ENCODE assay signal across 13 mouse cellular contexts in the genomic region with DNA sequence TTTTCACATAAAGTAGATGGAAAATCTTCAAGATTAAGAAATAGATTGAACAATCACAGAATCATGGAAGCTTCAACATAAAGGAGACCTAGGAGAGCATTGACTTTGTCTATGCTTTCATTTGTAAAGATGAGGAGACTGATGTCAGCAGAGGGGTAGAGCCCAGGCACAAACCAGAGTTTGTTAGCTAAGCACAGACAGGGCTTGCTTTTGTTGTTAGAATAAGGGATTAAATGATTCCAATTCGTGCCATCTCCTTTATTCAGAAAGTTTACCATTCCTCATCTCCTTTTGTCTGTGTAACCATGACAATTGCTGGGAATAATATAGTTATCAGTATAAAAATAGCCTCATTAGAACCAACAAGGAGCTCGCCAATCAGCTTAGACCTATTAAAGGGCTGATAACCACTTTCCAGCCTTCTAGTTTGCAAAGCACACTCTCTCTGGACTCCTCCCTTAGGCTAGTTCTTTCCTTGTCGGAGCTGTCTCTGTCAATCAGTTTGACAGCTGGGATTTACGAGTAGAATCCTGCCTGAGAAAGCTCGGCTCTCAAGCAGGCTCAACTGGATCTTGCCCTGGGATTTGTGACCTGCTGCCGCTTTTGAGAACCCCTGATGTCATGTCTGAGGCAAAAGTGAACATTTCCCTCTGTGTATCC.
DNase-seq lines count a peak whose midpoint lies in the region; ATAC-seq and TF ChIP-seq lines count a peak whose summit lies in the region.
"Had no signal": no experiment of that assay in that cellular context is flagged by ENCODE, and none has a peak within 500 bp of the region (broad histone marks: within the 10 kb centered on the region; RNA-seq: fewer than 3 reads in every experiment).

No protein-coding gene starts in this region.

- H3K9ac ChIP-seq in heart, embryonic 14.5 days (ENCODE audit: low read length), result 0 out of 2 replicates have a peak overlapping the region, but pooled peaks have one; percentile 16
- no peak overlapping the region for H3K9ac ChIP-seq in forebrain, embryonic 15.5 days (replicated peaks)
- no peak overlapping the region for H3K9ac ChIP-seq in midbrain, postnatal 0 days (replicated peaks; ENCODE audit: low read length, poor library complexity, severe bottlenecking)
- H3K9ac ChIP-seq: hindbrain, embryonic 13.5 days; limb, embryonic 13.5 days; lung, embryonic 14.5 days; neural tube, embryonic 15.5 days had no signal

- WGBS in heart, embryonic 14.5 days, result 19% methylated on average over 6 of the region's 6 CpGs
- 11% methylated on average over 6 of the region's 6 CpGs for whole genome bisulfite sequencing in forebrain, embryonic 15.5 days
- 13% methylated on average over 6 of the region's 6 CpGs for WGBS in midbrain, postnatal 0 days

- ATAC-seq in heart, embryonic 14.5 days (ENCODE audit: insufficient number of reproducible peaks, insufficient read depth, low FRiP score, low read depth), result no peak
- ATAC-seq in forebrain, embryonic 15.5 days (replicated peaks), result peak; percentile 43; the same call in 1 of the 2 replicates
- ATAC-seq in midbrain, postnatal 0 days (ENCODE audit: low FRiP score), result peak; percentile 49; the same call in 1 of the 2 replicates
- ATAC-seq: Patski had no signal

- DNase-seq in heart, postnatal 25 days (ENCODE audit: low spot score), result no peak
- peak; percentile 10 for DNase-seq in embryo, embryonic 10.5 days (ENCODE audit: low spot score)
- DNase-seq in midbrain, postnatal 0 days (ENCODE audit: low spot score), result peak; percentile 12
- no peak for DNase-seq in gastrocnemius, postnatal 14 days
- no peak for DNase-seq in cerebellum, postnatal 36 days
- DNase-seq: kidney, adult 9 months; lung, embryonic 14.5 days had no signal

- H3K4me2 ChIP-seq in heart, embryonic 14.5 days (ENCODE audit: low read length), result peak overlapping the region; percentile 43
- no peak overlapping the region for H3K4me2 ChIP-seq in forebrain, embryonic 15.5 days (replicated peaks)
- H3K4me2 ChIP-seq in midbrain, postnatal 0 days (ENCODE audit: low read depth, low read length, poor library complexity, severe bottlenecking), result no peak overlapping the region
- H3K4me2 ChIP-seq: hindbrain, embryonic 13.5 days; limb, embryonic 13.5 days; lung, embryonic 14.5 days; neural tube, embryonic 15.5 days had no signal

- H3K27me3 ChIP-seq in heart, embryonic 14.5 days (ENCODE audit: control insufficient read depth, insufficient read depth, low read length), result no peaks in the 10 kb centered on the region
- no peaks in the 10 kb centered on the region for H3K27me3 ChIP-seq in forebrain, embryonic 15.5 days
- H3K27me3 ChIP-seq in midbrain, postnatal 0 days (ENCODE audit: insufficient read depth, low read length), result no peaks in the 10 kb centered on the region
- H3K27me3 ChIP-seq: hindbrain, embryonic 13.5 days; limb, embryonic 13.5 days; neural tube, embryonic 15.5 days had no signal

- no peak for TF ChIP-seq CTCF in midbrain, postnatal 0 days (IDR thresholded peaks at IDR 0.05)

- H3K4me3 ChIP-seq in heart, embryonic 14.5 days (ENCODE audit: control insufficient read depth in 1 of 2, insufficient read depth in 1 of 2, low read depth in 1 of 2, low read length in 2 of 2), result no peak overlapping the region
- no peak overlapping the region for H3K4me3 ChIP-seq in forebrain, embryonic 15.5 days
- no peak overlapping the region for H3K4me3 ChIP-seq in midbrain, postnatal 0 days (ENCODE audit: low read depth, low read length)
- H3K4me3 ChIP-seq: hindbrain, embryonic 13.5 days; limb, embryonic 13.5 days; neural tube, embryonic 15.5 days had no signal

- no peak overlapping the region for H3K27ac ChIP-seq in heart, embryonic 14.5 days (replicated peaks in 1 of 2; ENCODE audit: control insufficient read depth in 1 of 2, insufficient read depth in 1 of 2, low read depth in 2 of 2, low read length in 2 of 2)
- H3K27ac ChIP-seq in forebrain, embryonic 15.5 days (replicated peaks), result no peak overlapping the region
- H3K27ac ChIP-seq in midbrain, postnatal 0 days (ENCODE audit: low read depth, low read length), result 0 out of 2 replicates have a peak overlapping the region, but pooled peaks have one; percentile 2
- H3K27ac ChIP-seq: hindbrain, embryonic 13.5 days; limb, embryonic 13.5 days; neural tube, embryonic 15.5 days had no signal

- intact Hi-C loops in heart, postnatal 25 days (cut with DNase I), result no loop called here
- intact Hi-C loops in gastrocnemius, postnatal 14 days (cut with DNase I; ENCODE audit: low total_unique reads), result no loop called here

- H3K4me1 ChIP-seq in heart, embryonic 14.5 days (ENCODE audit: control insufficient read depth in 2 of 2, insufficient read depth in 2 of 2, low read length in 2 of 2), result peaks cover 0 to 7% of the 10 kb centered on the region in 2 experiments; a peak in 2 of 4 replicates
- H3K4me1 ChIP-seq in forebrain, embryonic 15.5 days, result peaks cover 15% of the 10 kb centered on the region; the same call in 1 of the 2 replicates
- no peaks in the 10 kb centered on the region for H3K4me1 ChIP-seq in midbrain, postnatal 0 days (ENCODE audit: insufficient read depth, low read length)

- H3K9me3 ChIP-seq in heart, embryonic 14.5 days (ENCODE audit: control insufficient read depth, low read length), result no peaks in the 10 kb centered on the region
- no peaks in the 10 kb centered on the region for H3K9me3 ChIP-seq in forebrain, embryonic 15.5 days
- H3K9me3 ChIP-seq in midbrain, postnatal 0 days (ENCODE audit: low read length), result no peaks in the 10 kb centered on the region
- H3K9me3 ChIP-seq: hindbrain, embryonic 13.5 days; limb, embryonic 13.5 days; neural tube, embryonic 15.5 days had no signal

- H3K36me3 ChIP-seq in heart, embryonic 14.5 days (ENCODE audit: control insufficient read depth, insufficient read depth, low read length), result no peaks in the 10 kb centered on the region
- H3K36me3 ChIP-seq in forebrain, embryonic 15.5 days, result no peaks in the 10 kb centered on the region
- H3K36me3 ChIP-seq in midbrain, postnatal 0 days (ENCODE audit: insufficient read depth, low read length), result no peaks in the 10 kb centered on the region
- H3K36me3 ChIP-seq: hindbrain, embryonic 13.5 days; limb, embryonic 13.5 days; neural tube, embryonic 15.5 days had no signal

Comparison
In these comparisons a context has a peak if more than half of its experiments do, and no peak if none do; other contexts are left out.
1. DNase-seq: peak in embryo, embryonic 10.5 days (single experiment) and midbrain, postnatal 0 days (single experiment); none in heart, postnatal 25 days (single experiment), gastrocnemius, postnatal 14 days (single experiment) and cerebellum, postnatal 36 days (0 of 2).